Mouse (Mus musculus): ENCODE measurements around the gene Trim71. TPM values are rescaled to one million over a fixed set of nuclear protein-coding genes. Genes with fewer than 3 reads are reported as not detected.

The Trim71 gene
- polyA plus RNA-seq, 1 experiment from 2014 or later = 0.05 TPM

- H3K4me2 ChIP-seq (ENCODE audit: low read depth, low read length) = peak overlapping the region; percentile 81
- DNase-seq (no peak), ATAC-seq (no peak)
- H3K4me3 ChIP-seq (ENCODE audit: low read depth, low read length) = peak overlapping the region; percentile 50; the same call in 1 of the 2 replicates
- TF ChIP-seq CTCF (IDR thresholded peaks at IDR 0.05; ENCODE audit: low read depth) = no peak
- no peak for TF ChIP-seq EP300 (IDR thresholded peaks at IDR 0.05; ENCODE audit: low read depth)
- no peak overlapping the region for H3K9ac ChIP-seq (replicated peaks)
- H3K36me3 ChIP-seq (replicated peaks; ENCODE audit: insufficient read depth, low read length) = no peaks in the 10 kb centered on the region
- 0 out of 2 replicates have a peak, but pooled peaks cover 2% of the 10 kb centered on the region for H3K4me1 ChIP-seq (ENCODE audit: insufficient read depth)
- H3K9me3 ChIP-seq (ENCODE audit: low read length) = no peaks in the 10 kb centered on the region
- H3K27me3 ChIP-seq (ENCODE audit: insufficient read depth, low read length) = peaks cover 53% of the 10 kb centered on the region
- H3K27ac ChIP-seq (ENCODE audit: low read depth) = no peak overlapping the region
- WGBS (ENCODE audit: insufficient replicate concordance) = 2% methylated on average over 36 of the region's 36 CpGs
Measured at GRCm38 (mm10) chr9:114560771-114561670, 3.1 kb downstream of the Trim71 start.

- H3K27me3 ChIP-seq (ENCODE audit: insufficient read depth, low read length) = peaks cover 53% of the 10 kb centered on the region
- H3K4me1 ChIP-seq (ENCODE audit: insufficient read depth) = 0 out of 2 replicates have a peak, but pooled peaks cover 2% of the 10 kb centered on the region
- 26% methylated on average over 7 of the region's 7 CpGs for WGBS (ENCODE audit: insufficient replicate concordance)
- H3K36me3 ChIP-seq (replicated peaks; ENCODE audit: insufficient read depth, low read length) = no peaks in the 10 kb centered on the region
- DNase-seq (no peak), ATAC-seq (no peak)
- H3K4me2 ChIP-seq (ENCODE audit: low read depth, low read length) = no peak overlapping the region
- no peak overlapping the region for H3K4me3 ChIP-seq (ENCODE audit: low read depth, low read length)
- H3K27ac ChIP-seq (ENCODE audit: low read depth) = no peak overlapping the region
- TF ChIP-seq CTCF (IDR thresholded peaks at IDR 0.05; ENCODE audit: low read depth) (no peak), EP300 (IDR thresholded peaks at IDR 0.05; ENCODE audit: low read depth) (no peak)
- no peaks in the 10 kb centered on the region for H3K9me3 ChIP-seq (ENCODE audit: low read length)
- no peak overlapping the region for H3K9ac ChIP-seq (replicated peaks)
Measured at GRCm38 (mm10) chr9:114560141-114560540, 4.0 kb downstream of the Trim71 start.

- no peak for ATAC-seq
- H3K27ac ChIP-seq (ENCODE audit: low read depth) = 0 out of 2 replicates have a peak overlapping the region, but pooled peaks have one; percentile 34
- H3K4me3 ChIP-seq (ENCODE audit: low read depth, low read length) = no peak overlapping the region
- no peaks in the 10 kb centered on the region for H3K9me3 ChIP-seq (ENCODE audit: low read length)
- H3K9ac ChIP-seq (replicated peaks) = no peak overlapping the region
- 0 out of 2 replicates have a peak, but pooled peaks cover 7% of the 10 kb centered on the region for H3K4me1 ChIP-seq (ENCODE audit: insufficient read depth)
- peaks cover 26% of the 10 kb centered on the region for H3K27me3 ChIP-seq (ENCODE audit: insufficient read depth, low read length)
- TF ChIP-seq CTCF (IDR thresholded peaks at IDR 0.05; ENCODE audit: low read depth) (no peak), EP300 (IDR thresholded peaks at IDR 0.05; ENCODE audit: low read depth) (no peak)
- no peak for DNase-seq
- H3K4me2 ChIP-seq (ENCODE audit: low read depth, low read length) = peak overlapping the region; percentile 58; the same call in 1 of the 2 replicates
- H3K36me3 ChIP-seq (replicated peaks; ENCODE audit: insufficient read depth, low read length) = no peaks in the 10 kb centered on the region
- 29% methylated on average over 7 of the region's 7 CpGs for WGBS (ENCODE audit: insufficient replicate concordance)
Measured at GRCm38 (mm10) chr9:114557086-114557485, 7.1 kb downstream of the Trim71 start.

GRCm38 (mm10) chr9:114556276-114556855 lies 7.8 kb downstream of the Trim71 start:
- Histone ChIP-seq H3K36me3 (replicated peaks; ENCODE audit: insufficient read depth, low read length) (no peaks in the 10 kb centered on the region), H3K9me3 (ENCODE audit: low read length) (no peaks in the 10 kb centered on the region), H3K27ac (ENCODE audit: low read depth) (peak overlapping the region; percentile 34; the same call in 1 of the 2 replicates), H3K9ac (replicated peaks) (0 out of 2 replicates have a peak overlapping the region, but pooled peaks have one; percentile 13), H3K4me3 (ENCODE audit: low read depth, low read length) (0 out of 2 replicates have a peak overlapping the region, but pooled peaks have one; percentile 29), H3K4me1 (ENCODE audit: insufficient read depth) (0 out of 2 replicates have a peak, but pooled peaks cover 7% of the 10 kb centered on the region), H3K4me2 (ENCODE audit: low read depth, low read length) (peak overlapping the region; percentile 58), H3K27me3 (ENCODE audit: insufficient read depth, low read length) (peaks cover 19% of the 10 kb centered on the region)
- TF ChIP-seq EP300 (IDR thresholded peaks at IDR 0.05; ENCODE audit: low read depth) (no peak), CTCF (IDR thresholded peaks at IDR 0.05; ENCODE audit: low read depth) (no peak)
- no peak for DNase-seq
- 53% methylated on average over 10 of the region's 10 CpGs for whole genome bisulfite sequencing (ENCODE audit: insufficient replicate concordance)
- ATAC-seq = peak; percentile 27; the same call in 1 of the 2 replicates

- 0 out of 2 replicates have a peak, but pooled peaks cover 9% of the 10 kb centered on the region for H3K4me1 ChIP-seq (ENCODE audit: insufficient read depth)
- peaks cover 3% of the 10 kb centered on the region; the same call in 1 of the 2 replicates for H3K27me3 ChIP-seq (ENCODE audit: insufficient read depth, low read length)
- H3K27ac ChIP-seq (ENCODE audit: low read depth) = peak overlapping the region; percentile 18; the same call in 1 of the 2 replicates
- H3K36me3 ChIP-seq (replicated peaks; ENCODE audit: insufficient read depth, low read length) = no peaks in the 10 kb centered on the region
- DNase-seq = peak; percentile 88
- H3K4me2 ChIP-seq (ENCODE audit: low read depth, low read length) = no peak overlapping the region
- H3K9me3 ChIP-seq (ENCODE audit: low read length) = no peaks in the 10 kb centered on the region
- ATAC-seq = peak; percentile 93
- H3K4me3 ChIP-seq (ENCODE audit: low read depth, low read length) = no peak overlapping the region
- TF ChIP-seq EP300 (IDR thresholded peaks at IDR 0.05; ENCODE audit: low read depth) (no peak), CTCF (IDR thresholded peaks at IDR 0.05; ENCODE audit: low read depth) (no peak)
- WGBS (ENCODE audit: insufficient replicate concordance) = 75% methylated on average over 5 of the region's 5 CpGs
- H3K9ac ChIP-seq (replicated peaks) = no peak overlapping the region
Measured at GRCm38 (mm10) chr9:114554355-114554979, 9.7 kb downstream of the Trim71 start.

Measured in liver, postnatal 0 days (tissue).